Mouse (Mus musculus) MN1 (cell line): Measurements from ENCODE around the gene Ppfia1.

ENCODE experiments used
- DNase-seq: peaks from one replicate; pipeline ENCODE4 v3.0.0-alpha.2; 2016; ENCODE audit warnings: low spot score

The Ppfia1 gene

DNA sequence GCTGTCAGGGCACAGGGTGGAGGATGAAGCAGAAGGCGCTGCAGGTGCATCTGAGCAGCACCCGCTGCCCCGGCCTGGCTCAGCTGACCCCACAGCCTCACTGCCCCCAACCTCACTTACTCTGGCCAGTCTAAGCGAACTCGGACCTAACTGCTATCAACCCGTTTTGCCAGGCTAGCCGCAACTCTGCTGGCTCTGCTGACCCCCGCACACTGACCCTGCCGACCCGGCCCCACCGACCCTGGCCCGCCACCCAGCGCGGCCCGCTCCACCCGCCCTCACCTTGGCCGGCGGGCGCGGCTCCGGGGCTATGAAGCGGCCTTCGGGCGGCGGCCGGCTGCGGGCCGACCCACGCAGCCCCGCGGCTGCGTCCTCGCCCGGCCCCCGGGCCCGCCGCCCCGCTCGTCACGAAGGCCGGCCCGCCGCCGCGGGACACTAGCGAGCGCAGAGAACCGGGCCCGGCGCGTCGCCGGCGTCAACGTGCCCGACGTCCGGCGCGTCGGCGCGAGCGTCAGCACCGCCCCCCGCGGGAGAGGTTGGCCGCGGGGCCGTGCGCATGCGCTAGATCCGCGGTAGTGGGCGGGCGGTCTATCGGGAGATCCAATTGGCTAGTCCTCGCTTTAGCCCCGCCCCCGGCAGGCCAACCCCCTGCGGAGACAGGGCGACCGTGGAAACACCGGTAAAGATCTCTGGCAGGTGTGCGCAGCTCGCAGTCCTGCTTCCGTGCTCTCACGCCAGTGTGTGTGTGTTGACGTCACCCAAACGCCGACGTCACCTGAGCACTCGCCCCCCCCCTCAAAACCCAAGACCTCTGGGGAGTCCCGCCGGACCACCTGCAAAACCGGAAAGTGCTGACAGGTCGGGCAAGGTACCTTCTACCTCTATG is at the start of gene Ppfia1:
TSS of gene Ppfia1 (minus strand) at position 493 of the 886 bp plus-strand sequence.
- DNase-seq: peak; percentile 96

DNA sequence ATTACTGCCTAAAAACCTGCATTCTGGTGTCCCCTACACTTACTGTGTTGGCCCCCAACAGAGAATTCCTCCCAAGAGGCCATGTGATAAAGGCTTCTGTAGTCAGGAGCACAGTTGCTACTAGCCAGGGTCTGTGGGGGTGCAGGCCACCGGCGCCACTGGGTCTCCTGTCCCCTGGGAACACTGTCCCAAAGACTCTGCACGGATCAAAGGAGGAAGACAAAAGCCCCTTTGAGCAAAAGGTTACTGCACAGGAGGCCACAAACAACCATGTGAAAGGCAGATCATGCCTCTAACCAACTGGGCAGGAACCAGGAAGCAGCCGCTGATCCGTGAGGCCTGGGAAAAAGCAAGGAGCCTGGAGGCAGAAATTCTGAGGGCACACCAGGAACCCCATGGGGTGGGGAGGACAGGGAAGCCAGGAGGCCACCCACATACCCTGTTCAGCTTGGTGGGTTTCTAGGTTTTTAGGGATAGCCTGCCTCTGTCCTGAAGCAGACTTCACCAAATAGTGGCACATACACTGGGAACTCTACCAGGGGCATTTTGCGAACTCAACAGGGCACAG is 46.9 kb upstream of the Ppfia1 start:
- no peak for DNase-seq

DNA sequence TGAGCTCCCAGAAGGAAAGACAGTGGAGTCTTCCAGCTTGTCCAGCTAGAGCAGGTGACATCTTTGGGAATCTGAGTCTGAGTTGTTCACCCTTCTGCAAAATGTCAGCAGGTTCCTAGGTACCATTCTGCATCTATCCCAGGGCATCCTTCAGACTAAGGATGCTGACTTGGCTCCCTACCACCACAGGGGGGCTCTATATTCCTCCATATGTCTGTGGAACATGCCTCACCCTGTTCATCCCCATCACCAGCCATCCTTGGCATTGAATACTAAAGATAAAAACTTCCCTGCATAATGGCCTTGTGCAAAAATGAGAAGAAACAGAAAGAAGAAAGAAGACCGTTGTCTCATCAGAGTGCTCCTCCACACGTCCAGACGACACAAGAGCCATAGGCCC is 36.0 kb upstream of the Ppfia1 start:
- no peak for DNase-seq

DNA sequence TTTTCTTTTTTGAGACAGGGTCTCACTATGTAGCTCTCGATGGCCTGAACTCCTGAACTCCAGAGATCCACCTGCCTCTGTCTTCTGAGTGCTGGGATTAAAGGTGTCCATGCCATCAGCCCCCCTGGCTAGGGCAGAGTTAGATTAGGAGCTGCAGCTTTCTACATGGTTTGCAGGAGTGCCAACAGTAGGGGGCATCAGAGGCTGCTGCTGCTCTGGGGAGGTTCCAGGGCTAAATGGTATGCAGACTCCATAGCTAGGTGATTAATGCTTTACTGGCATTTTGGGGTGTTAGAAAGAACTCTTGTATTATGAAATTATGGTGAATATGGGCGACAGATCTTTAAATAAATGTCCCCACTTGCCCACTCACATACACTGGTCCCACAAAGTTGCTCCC is 33.8 kb upstream of the Ppfia1 start:
- DNase-seq: peak; percentile 26

DNA sequence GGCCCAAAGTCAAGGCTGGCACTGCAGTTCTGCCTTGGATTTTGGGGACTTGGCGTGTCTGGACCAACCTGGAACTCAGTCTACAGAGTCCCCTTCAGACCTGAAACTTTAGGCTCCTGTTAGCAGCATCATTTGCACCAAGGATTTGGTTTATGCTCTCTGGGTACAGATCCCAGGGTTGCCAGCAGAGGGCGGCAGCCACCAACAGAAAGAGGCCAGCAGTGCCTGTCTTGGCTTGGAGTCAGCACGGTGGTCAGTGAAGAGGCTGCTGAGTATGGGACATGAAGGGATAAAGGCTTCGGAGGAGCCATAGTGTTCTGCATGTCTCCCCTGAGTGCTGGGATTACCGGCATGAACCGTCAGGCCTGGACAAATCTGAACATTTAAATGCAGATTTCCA is 32.1 kb upstream of the Ppfia1 start:
- DNase-seq: no peak

DNA sequence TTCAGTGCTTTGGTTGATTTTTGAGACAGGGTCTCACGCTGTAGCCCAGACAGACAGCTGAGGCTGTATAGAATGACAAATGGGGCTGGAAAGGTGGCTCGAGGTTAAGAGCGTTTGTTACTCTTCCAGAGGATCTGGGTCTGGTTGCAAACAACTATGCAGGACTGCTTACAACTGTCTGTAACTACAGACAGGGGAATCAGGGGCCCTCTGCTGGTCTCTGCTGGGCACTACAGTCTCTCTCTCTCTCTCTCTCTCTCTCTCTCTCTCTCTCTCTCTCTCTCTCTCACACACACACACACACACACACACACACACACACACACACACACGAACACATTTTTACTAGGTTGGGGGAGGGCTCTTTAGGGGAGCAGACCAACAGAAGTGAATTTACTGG is 30.1 kb upstream of the Ppfia1 start:
- peak; percentile 56 for DNase-seq

DNA sequence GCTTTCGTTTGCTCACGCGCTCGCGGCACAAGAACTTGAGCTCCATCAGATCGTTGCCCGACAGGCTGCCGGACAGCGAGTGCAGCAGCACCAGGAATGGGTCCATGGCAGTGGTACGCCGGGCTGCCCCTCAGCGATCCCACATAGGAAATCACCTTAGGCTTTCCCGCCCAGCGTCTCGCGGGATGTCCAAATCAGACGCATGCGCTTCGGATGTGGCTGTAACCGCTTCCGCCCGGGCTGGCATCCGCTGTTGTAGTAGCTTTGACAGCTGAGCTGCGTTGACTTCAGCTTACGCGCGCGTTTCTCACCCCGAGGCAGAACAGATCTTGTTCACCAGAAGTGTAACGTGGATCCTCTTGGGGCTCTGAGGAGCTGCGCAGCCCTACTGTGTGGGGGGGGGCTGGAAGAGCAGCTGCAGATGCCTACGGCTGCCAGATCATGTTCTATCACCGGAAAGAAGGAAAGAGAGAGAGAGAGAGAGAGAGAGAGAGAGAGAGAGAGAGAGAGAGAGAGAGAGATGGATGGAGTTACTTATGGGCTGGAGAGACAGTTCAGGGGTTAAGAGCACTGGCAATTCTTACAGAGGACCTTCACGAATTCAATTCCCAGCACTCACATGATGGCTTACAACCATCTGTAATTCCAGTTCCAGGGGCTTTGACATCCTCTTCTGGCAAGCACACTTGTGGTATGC is 28.9 kb upstream of the Ppfia1 start, which contains the start of gene Fadd:
TSS of gene Fadd (minus strand) at position 180 of the 697 bp plus-strand sequence.
- peak; percentile 97 for DNase-seq

DNA sequence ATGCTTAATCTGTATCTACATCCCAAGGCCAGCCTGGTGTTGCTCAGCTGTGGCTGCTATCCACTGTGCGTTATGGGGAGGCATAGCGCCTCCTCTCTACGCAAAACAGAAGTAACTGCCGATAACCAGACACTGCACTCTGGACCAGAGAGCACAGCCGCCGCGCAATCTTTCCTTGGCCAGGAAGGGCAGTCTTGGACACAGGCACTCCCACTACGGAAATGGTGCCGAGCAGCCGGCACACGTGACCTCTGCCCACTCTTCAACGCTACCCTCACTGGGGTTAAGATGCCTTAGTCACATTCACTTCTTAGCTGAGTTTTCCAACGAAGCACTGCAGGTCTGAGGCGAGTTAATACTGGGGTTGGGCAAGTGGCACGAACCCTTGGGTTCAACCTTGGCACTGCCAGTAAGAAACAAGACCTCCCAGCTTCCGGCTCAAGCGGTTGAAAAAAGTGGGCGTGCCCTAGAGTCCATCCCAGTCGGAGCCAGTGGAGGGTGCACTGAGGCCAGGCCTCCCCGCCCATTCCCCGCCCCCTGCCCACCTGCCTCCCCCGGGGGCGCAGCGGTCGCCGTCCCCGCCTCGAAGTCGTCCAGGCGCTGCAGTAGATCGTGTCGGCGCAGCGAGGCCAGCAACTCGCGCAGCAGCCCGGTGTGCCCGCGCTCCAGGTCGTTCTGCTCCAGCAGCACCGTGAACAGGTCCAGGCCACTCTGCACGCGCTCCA is 28.2 kb upstream of the Ppfia1 start:
- DNase-seq: peak; percentile 89

DNA sequence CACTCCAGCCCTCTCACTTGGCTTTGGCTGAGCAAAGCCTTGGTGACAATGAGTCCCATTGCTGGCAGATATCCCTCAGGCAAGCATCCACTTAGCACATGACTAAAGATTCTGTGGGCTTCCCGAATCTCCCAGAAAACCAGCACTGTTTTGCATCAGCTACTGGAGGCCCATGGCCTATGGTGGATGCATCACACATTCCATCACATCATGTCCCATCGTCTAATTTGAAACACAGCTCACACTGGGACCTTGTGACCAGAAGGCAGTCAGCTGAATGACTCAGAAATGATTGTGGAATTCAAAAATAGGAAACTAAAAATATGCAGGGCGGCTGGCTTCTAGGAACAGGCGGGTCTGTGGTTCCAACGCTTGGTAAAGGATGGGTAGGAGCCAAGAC is 24.3 kb upstream of the Ppfia1 start:
- no peak for DNase-seq

DNA sequence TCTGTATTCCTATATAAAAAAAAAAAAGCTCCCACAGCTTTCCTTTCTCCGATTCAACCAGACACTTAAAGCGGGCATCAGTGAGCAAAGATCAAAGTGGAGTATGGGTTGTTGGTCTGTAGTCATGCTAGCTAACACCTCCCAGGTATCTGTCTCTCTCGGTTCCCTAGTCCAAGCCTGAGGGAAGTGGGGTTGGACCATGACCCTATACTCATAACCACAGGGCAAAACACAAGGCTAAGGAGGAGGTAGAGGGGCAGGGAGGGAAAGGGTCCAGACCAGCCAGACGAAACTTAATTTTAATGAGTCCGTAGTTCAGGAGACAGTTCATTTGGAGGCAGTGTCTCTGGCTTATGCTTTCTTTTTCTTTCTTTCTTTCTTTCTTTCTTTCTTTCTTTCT is 18.7 kb upstream of the Ppfia1 start:
- no peak for DNase-seq

DNA sequence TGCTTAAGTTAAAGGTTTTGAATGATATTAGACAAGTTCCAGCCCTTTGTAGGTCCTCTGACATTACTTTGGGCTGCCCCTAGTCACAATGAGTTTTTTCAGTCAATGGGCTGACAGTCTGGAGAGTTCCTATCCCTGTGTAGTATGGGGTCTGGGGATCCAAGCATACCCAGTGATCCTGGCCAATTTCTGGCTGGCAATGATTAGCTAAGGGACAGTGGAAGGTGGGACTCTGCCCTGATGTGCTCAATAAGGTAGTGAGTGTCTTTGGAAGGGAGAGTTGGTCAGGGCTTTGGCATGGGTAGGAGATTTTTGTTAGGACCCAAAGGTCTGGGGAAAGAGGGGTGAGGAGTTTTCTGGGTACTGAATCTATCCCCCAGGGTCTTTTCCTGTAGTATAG is 18.1 kb upstream of the Ppfia1 start:
- no peak for DNase-seq

DNA sequence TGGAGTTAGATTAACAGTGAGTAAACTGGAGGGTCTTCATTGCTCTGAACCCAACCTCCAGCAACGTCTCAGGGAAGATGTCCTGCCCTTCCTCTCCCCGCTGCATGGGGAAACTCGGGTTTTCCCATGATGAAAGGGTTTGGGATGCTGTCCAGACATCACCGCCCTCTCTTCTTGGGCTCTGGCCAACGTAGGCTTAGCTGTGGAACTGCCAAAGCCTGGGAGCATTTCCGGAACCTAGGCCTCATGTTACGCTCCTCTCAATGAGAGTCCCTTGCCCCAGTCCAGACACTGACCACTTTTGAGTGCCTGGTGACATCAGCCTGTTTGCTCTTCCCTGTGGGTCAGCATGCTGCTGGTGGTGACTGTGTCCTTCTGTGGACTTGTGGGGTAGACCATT is 15.9 kb upstream of the Ppfia1 start:
- peak; percentile 71 for DNase-seq

DNA sequence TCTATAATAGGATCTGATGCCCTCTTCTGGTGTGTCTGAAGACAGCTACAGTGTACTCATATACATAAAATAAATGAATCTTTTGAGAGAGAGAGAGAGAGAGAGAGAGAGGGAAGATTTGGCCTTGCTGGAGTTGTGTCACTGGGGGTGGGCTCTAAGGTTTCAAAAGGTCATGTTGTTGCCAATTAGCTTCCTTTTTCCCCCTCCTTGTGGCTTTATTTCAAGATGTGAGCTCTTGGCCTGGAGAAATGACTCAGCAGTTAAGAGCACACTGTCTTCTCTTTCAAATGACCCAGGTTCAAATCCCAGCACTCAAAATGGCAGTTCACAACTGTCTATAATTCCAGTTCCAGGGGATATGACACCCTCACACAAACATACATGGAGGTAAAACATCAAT is 14.6 kb upstream of the Ppfia1 start:
- DNase-seq: no peak

DNA sequence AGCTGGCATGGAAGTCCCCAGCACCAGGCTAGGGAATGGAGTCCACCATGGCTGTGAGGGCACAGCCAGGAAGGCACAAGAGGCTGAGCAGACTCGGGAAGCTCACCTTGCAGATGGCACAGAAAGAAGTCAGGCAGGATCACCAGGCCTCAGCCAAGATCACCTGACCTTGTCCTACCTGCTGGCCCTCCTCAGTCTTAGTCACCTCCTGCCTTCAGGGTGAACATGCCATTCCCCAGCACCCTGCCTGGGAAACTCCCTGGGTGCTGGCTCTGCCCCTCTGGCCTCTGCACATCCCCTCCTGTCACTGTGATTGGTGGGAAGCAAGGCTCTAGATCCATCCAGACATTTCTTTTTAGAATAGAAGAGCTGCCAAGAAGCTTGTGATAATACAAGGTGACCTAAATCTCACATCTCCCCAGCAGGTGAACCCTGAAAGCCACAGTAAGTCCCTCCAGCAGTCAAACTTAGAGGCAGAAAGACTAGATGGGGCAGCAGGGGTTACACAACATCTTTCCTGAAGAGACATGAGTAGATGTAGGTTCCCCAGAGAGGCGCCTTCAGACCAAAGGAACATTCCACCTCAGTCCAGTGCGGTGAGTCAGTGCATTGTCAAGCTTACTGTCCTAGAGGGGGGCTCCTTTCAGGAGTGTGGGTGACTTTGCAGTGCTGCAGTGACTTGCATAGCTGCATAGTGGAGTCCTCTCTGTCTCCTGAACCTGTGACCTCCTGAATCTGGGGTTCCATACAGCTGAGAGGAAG is 13.6 kb upstream of the Ppfia1 start:
- no peak for DNase-seq

DNA sequence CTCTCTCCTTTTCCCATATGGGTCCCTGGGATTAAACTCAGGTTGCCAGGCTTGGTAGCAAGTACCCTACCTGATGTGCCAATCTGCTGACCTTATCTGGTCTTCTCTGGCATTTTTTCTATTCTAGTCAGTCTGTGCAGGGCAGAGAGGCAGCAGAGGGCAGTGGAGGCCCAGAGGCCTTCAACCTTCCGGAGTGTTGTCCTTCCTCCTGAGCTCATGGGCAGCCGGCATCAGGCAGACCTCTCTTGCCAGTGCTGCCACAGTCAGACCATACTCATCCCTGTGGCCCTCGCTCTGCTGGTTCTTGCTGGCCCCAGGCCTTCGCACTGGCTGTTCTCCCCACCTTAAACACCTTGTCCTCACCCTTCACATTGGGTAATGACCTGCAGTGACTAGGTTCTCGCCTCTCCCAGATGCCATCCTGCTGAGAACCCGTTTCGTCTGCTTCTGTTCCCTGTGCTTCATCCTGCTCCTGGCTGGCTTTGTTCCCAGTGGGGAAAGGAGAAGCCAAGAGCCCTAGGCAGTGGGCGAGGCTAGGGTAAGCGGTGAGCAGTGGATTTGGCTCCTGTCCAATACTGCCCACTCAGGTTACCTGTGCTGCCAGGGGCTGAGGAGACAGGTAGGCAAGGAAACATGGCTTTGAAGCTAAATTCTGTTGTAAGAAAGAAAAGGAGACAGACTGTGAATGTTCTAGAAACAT is 10.1 kb upstream of the Ppfia1 start:
- DNase-seq: peak; percentile 29

DNA sequence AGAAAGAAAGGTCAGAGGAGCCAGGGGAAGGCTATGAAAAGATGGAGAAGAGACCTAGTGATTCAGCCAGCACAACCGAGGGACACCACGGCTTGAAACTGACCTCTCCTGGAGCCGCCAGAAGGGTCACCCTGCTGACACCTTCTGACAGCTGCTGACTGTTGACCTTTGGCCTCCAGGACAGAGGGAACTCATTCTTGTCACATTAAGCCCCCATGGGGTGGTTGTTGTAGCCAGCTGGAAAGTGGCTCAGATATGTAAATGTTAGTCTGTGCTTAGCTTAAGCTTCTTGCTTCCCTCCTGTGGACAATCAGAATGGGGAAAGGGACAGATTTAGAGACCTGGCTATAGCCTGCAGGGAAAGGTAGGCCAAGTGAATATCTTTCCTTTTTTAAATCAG is 8.5 kb upstream of the Ppfia1 start:
- DNase-seq: no peak

DNA sequence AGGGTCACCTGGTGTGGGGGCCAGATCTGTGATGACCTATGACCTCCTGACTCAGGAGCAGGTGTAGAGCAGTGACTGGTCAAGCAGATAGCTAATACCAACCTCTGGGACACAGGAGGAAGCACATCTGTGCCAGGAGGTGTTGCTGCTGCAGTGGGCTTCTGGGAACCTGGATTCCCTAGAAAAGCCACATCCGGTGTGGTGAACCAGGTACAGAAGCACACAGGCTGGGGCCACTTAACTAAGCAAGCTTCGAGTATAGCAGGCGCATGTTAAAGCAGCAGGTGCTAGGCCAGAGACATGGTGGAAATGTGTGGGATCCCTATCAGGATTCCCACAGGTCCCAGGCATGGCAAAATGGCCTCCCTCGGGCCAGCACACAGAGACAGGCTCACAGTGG is 7.1 kb upstream of the Ppfia1 start:
- DNase-seq: no peak

DNA sequence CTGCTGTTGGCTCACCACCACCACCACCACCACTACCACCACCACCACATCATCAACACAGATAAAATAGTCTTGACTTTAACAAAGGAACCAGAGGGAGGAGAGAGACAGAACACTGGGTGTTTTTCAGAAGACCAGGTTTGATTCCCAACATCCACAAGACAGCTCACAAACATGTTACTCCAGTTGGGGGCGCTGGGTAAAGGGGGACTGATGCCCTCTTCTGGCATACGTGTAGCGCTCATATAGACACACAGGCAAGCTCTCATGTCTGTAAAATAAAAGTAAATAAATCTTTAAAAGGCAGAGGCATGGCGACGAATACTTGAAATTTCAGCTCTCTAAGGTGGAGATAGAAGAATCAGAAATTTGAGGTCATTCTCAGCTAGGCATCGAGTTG is 5.0 kb upstream of the Ppfia1 start:
- DNase-seq: no peak

DNA sequence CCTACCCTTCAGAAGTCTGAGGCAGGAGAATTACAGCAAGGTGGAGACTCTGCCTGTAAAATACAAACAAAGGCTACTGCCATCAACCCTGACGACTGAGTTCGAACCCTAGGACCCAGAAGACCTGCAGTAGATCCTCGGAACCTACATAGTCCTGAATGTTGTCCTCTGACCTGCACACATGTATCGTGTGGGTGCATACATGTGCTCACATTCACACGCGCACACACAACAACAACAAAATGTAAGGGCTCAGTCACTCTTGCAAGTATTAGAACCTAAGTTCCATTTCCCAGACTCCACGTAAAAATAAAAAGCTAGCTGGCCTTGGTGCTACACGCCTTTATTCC is 569 bp upstream of the Ppfia1 start:
- DNase-seq: no peak

DNA sequence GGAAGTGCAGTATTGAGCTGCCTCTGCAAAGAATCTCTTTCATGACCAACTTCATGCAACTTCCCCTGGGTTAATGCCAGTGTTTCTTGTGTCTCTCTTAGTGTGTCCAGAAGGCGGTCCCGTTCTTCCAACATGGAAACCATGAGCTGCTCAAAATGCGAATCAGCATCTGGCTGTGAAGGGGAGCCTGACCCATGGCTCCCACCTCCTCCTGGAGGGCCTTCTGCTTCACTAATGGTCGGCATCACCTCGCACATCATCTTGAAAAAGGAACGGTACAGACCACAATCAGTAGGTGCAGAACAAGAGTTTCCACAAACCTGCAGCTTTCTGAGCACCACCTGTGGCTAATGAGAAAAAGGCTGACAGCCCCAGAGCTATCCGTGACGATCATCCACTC is 1.3 kb downstream of the Ppfia1 start:
- DNase-seq: no peak

DNA sequence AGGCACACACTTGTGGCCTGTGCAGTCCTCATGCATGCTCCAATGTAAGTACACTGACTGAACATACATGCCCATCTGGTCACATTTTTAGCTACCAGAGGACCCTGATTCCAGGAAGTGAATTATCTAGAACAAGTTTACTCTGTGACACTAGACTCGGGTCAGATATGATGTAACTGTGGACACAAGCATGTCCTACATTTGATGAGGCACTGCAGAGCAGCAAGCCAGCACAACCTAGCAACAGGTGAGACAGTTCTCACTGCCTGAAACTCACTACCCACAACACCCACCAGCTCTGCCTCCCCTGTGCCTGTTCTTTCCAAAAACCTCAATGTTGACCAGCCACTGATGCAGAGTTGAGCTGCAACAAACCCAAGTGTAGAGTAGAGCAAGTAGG is 2.7 kb downstream of the Ppfia1 start:
- no peak for DNase-seq
